Mouse (Mus musculus) gastrocnemius, postnatal 36 days (tissue): ENCODE data around the gene Wdr82. TPM values are rescaled to one million over a fixed set of nuclear protein-coding genes. Genes with fewer than 3 reads are reported as not detected.
"Not testable (repeated sequence)": the region's sequence is repeated elsewhere in the genome, so short reads cannot be mapped to it uniquely, and the experiment has no call there.

Source experiments
- DNase-seq, 2 experiments: peaks; one replicate each; pipeline ENCODE4 v3.0.0; 2022
- intact Hi-C: fragments of 180-260 bp; cut with DNase I; formaldehyde crosslinking; loops from one replicate; pipeline ENCODE4 v1.15.1; 2025
- total RNA-seq, 2 experiments: library from RNA; stranded (reverse); gene quantifications; 2 replicates each; pipeline ENCODE4 v1.2.3; 2021

Wdr82 gene
- total RNA-seq, 2 experiments from 2014 or later: 18.4 to 20.3 TPM

- no peak for DNase-seq
- intact Hi-C loops: loop anchor here (5.0 kb wide), 2 partner anchors 53 to 123 kb away; partner anchors contain the start of gene Poc1a
Measured at GRCm38 (mm10) chr9:106159237-106159636, 11.5 kb upstream of the Wdr82 start.

GRCm38 (mm10) chr9:106159784-106160301 is 10.9 kb upstream of the Wdr82 start:
- DNase-seq: peak; percentile 97 to 99
- intact Hi-C loops: loop anchor here (5.0 kb wide), 2 partner anchors 52 to 122 kb away; partner anchors contain the start of gene Poc1a

- intact Hi-C loops: no loop called here
Measured at GRCm38 (mm10) chr9:106160426-106160825, 10.3 kb upstream of the Wdr82 start.

GRCm38 (mm10) chr9:106166709-106167108 is 4.0 kb upstream of the Wdr82 start:
- DNase-seq: no peak
- intact Hi-C loops: no loop called here

More at GRCm38 (mm10) chr9:106160426-106160825, 10.3 kb upstream of the Wdr82 start:
- DNase-seq: no peak

GRCm38 (mm10) chr9:106167241-106167640 is 3.5 kb upstream of the Wdr82 start:
- DNase-seq: no peak
- intact Hi-C loops: no loop called here

- DNase-seq: no peak
- intact Hi-C loops: no loop called here
Measured at GRCm38 (mm10) chr9:106167703-106168102, 3.0 kb upstream of the Wdr82 start.

GRCm38 (mm10) chr9:106169006-106169405 is 1.7 kb upstream of the Wdr82 start:
- DNase-seq, intact Hi-C loops: not testable (repeated sequence)

GRCm38 (mm10) chr9:106169917-106170316 is 811 bp upstream of the Wdr82 start:
- DNase-seq: no peak
- intact Hi-C loops: loop anchor here (5.0 to 10.0 kb wide), 2 partner anchors 37 to 265 kb away; partner anchors contain the start of gene Acy1

- DNase-seq: peak; percentile 66 to 67
- intact Hi-C loops: loop anchor here (5.0 to 10.0 kb wide), 2 partner anchors 36 to 263 kb away; partner anchors contain the start of gene Acy1
Measured at GRCm38 (mm10) chr9:106171346-106172158, 824 bp downstream of the Wdr82 start.

- DNase-seq: no peak
- intact Hi-C loops: loop anchor here (5.0 to 10.0 kb wide), 2 partner anchors 35 to 262 kb away; partner anchors contain the start of gene Acy1
Measured at GRCm38 (mm10) chr9:106172527-106172926, 1.8 kb downstream of the Wdr82 start.

- no peak for DNase-seq
- intact Hi-C loops: loop anchor here (5.0 to 10.0 kb wide), 2 partner anchors 34 to 261 kb away; partner anchors contain the start of gene Acy1
Measured at GRCm38 (mm10) chr9:106173363-106173762, 2.6 kb downstream of the Wdr82 start.

- intact Hi-C loops: loop anchor here (10.0 kb wide), 1 partner anchor 259 kb away; the partner anchor contains the start of gene Acy1
- DNase-seq: no peak
Measured at GRCm38 (mm10) chr9:106175552-106176200, 4.9 kb downstream of the Wdr82 start.

- intact Hi-C loops: loop anchor here (10.0 kb wide), 1 partner anchor 258 kb away; the partner anchor contains the start of gene Acy1
Measured at GRCm38 (mm10) chr9:106176769-106177168, 6.0 kb downstream of the Wdr82 start.

GRCm38 (mm10) chr9:106177799-106178198 is 7.1 kb downstream of the Wdr82 start:
- no peak for DNase-seq
- intact Hi-C loops: loop anchor here (10.0 kb wide), 1 partner anchor 257 kb away; the partner anchor contains the start of gene Acy1

More at GRCm38 (mm10) chr9:106176769-106177168, 6.0 kb downstream of the Wdr82 start:
- DNase-seq: no peak

- no peak for DNase-seq
- intact Hi-C loops: loop anchor here (10.0 kb wide), 1 partner anchor 255 kb away; the partner anchor contains the start of gene Acy1
Measured at GRCm38 (mm10) chr9:106179454-106179853, 8.7 kb downstream of the Wdr82 start.

GRCm38 (mm10) chr9:106179964-106180363 is 9.2 kb downstream of the Wdr82 start:
- intact Hi-C loops: loop anchor here (10.0 kb wide), 1 partner anchor 255 kb away; the partner anchor contains the start of gene Acy1
- no peak for DNase-seq

GRCm38 (mm10) chr9:106182146-106182545 is 11.4 kb downstream of the Wdr82 start:
- intact Hi-C loops: no loop called here
- DNase-seq: no peak

GRCm38 (mm10) chr9:106183996-106184395 is 13.3 kb downstream of the Wdr82 start:
- intact Hi-C loops: no loop called here
- no peak for DNase-seq

- no peak for DNase-seq
- intact Hi-C loops: no loop called here
Measured at GRCm38 (mm10) chr9:106191355-106191754, 20.6 kb downstream of the Wdr82 start.

- no peak for DNase-seq
- intact Hi-C loops: no loop called here
Measured at GRCm38 (mm10) chr9:106192024-106192423, 21.3 kb downstream of the Wdr82 start.
